Mouse (Mus musculus): ENCODE data around the gene Ddhd1. TPM values are rescaled to one million over a fixed set of nuclear protein-coding genes. Genes with fewer than 3 reads are reported as not detected.
"Not testable (repeated sequence)": the region's sequence is repeated elsewhere in the genome, so short reads cannot be mapped to it uniquely, and the experiment has no call there.

Ddhd1 gene
- polyA plus RNA-seq, 1 experiment from 2014 or later: 34.1 TPM

DNA sequence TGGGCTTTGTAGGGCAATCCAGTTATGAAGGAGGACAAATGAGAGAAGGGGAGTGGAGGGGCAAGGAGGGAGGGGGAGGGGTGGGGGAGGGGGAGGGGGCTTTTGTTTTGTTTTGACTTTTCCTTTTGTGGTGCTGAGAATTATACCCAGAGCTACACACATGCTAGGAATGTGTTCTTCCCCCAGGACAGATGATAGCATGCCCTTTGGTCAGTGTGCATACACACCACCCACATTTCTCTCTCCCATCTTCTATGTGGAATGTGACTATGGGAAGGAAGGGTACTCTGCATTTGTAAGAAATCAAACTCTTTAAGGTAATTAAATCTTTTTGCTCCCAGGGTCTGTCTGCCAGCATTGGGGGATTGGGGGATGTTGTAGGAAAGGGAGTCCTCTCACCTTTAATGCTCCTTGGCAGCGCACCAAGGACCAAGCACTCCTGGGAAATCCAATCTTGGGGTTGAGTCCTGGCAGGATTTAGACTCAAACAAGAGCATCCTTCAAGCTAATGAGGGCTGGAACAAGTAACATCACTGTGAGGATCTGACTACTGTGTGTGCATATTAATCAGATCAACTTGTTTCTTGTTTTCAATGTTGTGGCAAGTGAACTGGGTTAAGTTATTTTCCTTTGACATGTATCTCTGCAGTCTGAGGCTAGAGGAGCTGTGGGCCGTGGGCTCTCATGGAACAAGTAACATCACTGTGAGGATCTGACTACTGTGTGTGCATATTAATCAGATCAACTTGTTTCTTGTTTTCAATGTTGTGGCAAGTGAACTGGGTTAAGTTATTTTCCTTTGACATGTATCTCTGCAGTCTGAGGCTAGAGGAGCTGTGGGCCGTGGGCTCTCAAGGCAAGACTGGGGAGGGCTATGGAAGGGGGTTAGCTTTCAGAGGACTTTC is 76.8 kb downstream of the Ddhd1 start:
- H3K4me2 ChIP-seq (ENCODE audit: low read depth, low read length); H3K36me3 ChIP-seq (ENCODE audit: control insufficient read depth, insufficient read depth, low read length); H3K4me3 ChIP-seq (ENCODE audit: low read depth, low read length); H3K9me3 ChIP-seq (ENCODE audit: control insufficient read depth, low read length); H3K4me1 ChIP-seq (ENCODE audit: control insufficient read depth, insufficient read depth, low read length); H3K27me3 ChIP-seq (ENCODE audit: control insufficient read depth, insufficient read depth, low read length); H3K27ac ChIP-seq (ENCODE audit: low read depth, low read length); H3K9ac ChIP-seq (replicated peaks; ENCODE audit: low read depth, low read length): not testable (repeated sequence)
- ATAC-seq (ENCODE audit: low read depth): peak; percentile 82
- WGBS: 69% methylated on average over 3 of the region's 3 CpGs

GRCm38 (mm10) chr14:45566066-45566937 is 91.6 kb downstream of the Ddhd1 start:
- peak overlapping the region; percentile 40 for H3K4me2 ChIP-seq (ENCODE audit: low read depth, low read length)
- H3K9me3 ChIP-seq (ENCODE audit: control insufficient read depth, low read length): no peaks in the 10 kb centered on the region
- 17% methylated on average over 33 of the region's 33 CpGs for WGBS
- no peak overlapping the region for H3K4me3 ChIP-seq (ENCODE audit: low read depth, low read length)
- H3K9ac ChIP-seq (replicated peaks; ENCODE audit: low read depth, low read length): no peak overlapping the region
- H3K27me3 ChIP-seq (ENCODE audit: control insufficient read depth, insufficient read depth, low read length): no peaks in the 10 kb centered on the region
- H3K36me3 ChIP-seq (ENCODE audit: control insufficient read depth, insufficient read depth, low read length): no peaks in the 10 kb centered on the region
- H3K27ac ChIP-seq (ENCODE audit: low read depth, low read length): peak overlapping the region; percentile 66
- peak; percentile 50; the same call in 1 of the 2 replicates for ATAC-seq (ENCODE audit: low read depth)
- peaks cover 13% of the 10 kb centered on the region for H3K4me1 ChIP-seq (ENCODE audit: control insufficient read depth, insufficient read depth, low read length)

DNA sequence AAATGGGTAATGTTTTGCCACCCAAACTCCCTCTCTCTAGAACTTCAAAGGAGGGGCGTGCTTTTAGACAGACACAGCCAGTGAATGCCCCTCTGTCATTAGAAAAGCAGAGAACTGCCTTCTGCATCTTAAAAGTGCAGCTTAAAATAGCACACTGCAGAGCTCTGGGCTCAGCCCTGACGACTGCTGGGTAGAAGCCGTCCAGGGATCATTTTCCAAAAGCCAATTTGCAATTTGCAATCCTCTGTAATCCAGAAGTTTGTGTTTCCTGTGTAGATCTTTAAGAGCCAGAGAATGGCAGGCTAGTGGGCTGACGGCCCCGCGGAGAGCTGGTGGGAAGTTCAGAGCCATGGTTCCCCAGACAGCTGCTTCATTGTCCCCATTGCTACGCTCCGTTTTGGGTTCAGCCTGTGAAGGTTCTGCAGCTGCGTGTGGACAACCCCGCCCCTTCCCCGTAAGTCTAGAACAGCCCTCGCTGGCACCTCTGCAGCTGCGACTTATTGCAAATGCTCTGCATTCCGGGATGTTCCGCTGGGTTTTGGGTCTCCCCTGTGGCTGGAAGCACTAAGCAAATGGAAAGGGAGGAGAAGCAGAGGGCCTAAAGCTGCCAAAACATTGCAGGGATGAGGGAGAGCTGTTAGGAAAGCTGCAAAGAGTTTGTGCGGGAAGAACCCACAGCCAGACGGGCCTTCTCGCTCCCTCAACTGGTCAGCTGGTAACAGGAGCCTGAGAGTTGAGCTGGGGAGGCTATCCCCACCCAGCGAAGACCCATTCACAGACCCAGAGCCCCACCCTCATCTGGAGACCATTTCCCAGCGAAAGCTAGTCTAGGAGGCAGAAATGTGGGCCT is 92.5 kb downstream of the Ddhd1 start:
- peak; percentile 50; the same call in 1 of the 2 replicates for ATAC-seq (ENCODE audit: low read depth)
- H3K27me3 ChIP-seq (ENCODE audit: control insufficient read depth, insufficient read depth, low read length): no peaks in the 10 kb centered on the region
- H3K27ac ChIP-seq (ENCODE audit: low read depth, low read length): peak overlapping the region; percentile 66
- H3K4me3 ChIP-seq (ENCODE audit: low read depth, low read length): 0 out of 2 replicates have a peak overlapping the region, but pooled peaks have one; percentile 4
- H3K4me2 ChIP-seq (ENCODE audit: low read depth, low read length): peak overlapping the region; percentile 40
- peak overlapping the region; percentile 25; the same call in 1 of the 2 replicates for H3K9ac ChIP-seq (replicated peaks; ENCODE audit: low read depth, low read length)
- peaks cover 13% of the 10 kb centered on the region for H3K4me1 ChIP-seq (ENCODE audit: control insufficient read depth, insufficient read depth, low read length)
- no peaks in the 10 kb centered on the region for H3K9me3 ChIP-seq (ENCODE audit: control insufficient read depth, low read length)
- H3K36me3 ChIP-seq (ENCODE audit: control insufficient read depth, insufficient read depth, low read length): no peaks in the 10 kb centered on the region
- WGBS: 6% methylated on average over 20 of the region's 20 CpGs

DNA sequence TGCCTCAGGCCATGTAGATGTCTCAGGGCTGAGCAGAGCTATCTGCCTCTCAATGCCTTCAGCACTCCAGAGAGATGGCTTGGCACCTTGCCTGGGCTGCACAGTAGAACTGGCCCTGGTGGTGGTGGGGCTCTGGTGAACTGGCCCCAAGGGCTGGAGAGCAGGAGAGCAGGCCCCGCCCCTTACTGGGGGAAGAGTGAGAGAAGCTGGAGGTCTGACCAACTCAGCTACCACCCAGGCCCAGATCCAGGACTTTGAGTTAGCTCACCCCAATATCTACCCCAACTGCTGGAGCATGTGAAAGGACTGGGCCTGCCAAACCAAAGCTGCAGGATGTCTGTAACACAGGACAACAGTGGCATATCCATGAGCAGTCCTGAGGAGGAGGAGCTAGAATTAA is 94.4 kb downstream of the Ddhd1 start:
- Histone ChIP-seq H3K4me3 (ENCODE audit: low read depth, low read length) (no peak overlapping the region), H3K4me2 (ENCODE audit: low read depth, low read length) (no peak overlapping the region), H3K4me1 (ENCODE audit: control insufficient read depth, insufficient read depth, low read length) (peaks cover 13% of the 10 kb centered on the region), H3K9ac (replicated peaks; ENCODE audit: low read depth, low read length) (no peak overlapping the region), H3K9me3 (ENCODE audit: control insufficient read depth, low read length) (no peaks in the 10 kb centered on the region), H3K27ac (ENCODE audit: low read depth, low read length) (no peak overlapping the region), H3K27me3 (ENCODE audit: control insufficient read depth, insufficient read depth, low read length) (no peaks in the 10 kb centered on the region), H3K36me3 (ENCODE audit: control insufficient read depth, insufficient read depth, low read length) (no peaks in the 10 kb centered on the region)
- WGBS: 100% methylated on average over 1 of the region's 1 CpGs
- ATAC-seq (ENCODE audit: low read depth): peak; percentile 54; the same call in 1 of the 2 replicates

DNA sequence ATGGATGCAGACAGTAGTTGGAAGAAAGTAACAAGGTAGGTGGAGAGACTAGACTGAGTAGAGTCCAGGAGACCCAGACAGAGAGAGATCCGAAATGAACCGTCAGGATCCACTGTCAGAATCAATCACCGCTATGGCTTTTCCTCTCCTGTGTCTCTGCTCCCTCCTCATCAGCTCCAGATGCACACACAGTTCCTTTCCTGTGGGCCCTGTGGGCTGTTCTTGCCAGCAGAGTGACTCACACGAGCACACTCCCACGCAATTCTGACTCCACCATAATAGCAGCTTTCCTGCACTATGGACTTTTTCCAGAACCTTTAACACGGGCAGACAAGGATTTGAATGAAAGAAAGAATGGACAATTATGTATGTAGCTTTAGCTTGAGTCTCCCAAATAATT is 96.3 kb downstream of the Ddhd1 start:
- H3K9ac ChIP-seq (replicated peaks; ENCODE audit: low read depth, low read length): no peak overlapping the region
- no peaks in the 10 kb centered on the region for H3K36me3 ChIP-seq (ENCODE audit: control insufficient read depth, insufficient read depth, low read length)
- H3K27ac ChIP-seq (ENCODE audit: low read depth, low read length): no peak overlapping the region
- no peak overlapping the region for H3K4me3 ChIP-seq (ENCODE audit: low read depth, low read length)
- no peak for ATAC-seq (ENCODE audit: low read depth)
- no peak overlapping the region for H3K4me2 ChIP-seq (ENCODE audit: low read depth, low read length)
- H3K27me3 ChIP-seq (ENCODE audit: control insufficient read depth, insufficient read depth, low read length): no peaks in the 10 kb centered on the region
- no peaks in the 10 kb centered on the region for H3K9me3 ChIP-seq (ENCODE audit: control insufficient read depth, low read length)
- WGBS: 84% methylated on average over 6 of the region's 6 CpGs
- peaks cover 13% of the 10 kb centered on the region for H3K4me1 ChIP-seq (ENCODE audit: control insufficient read depth, insufficient read depth, low read length)

GRCm38 (mm10) chr14:45559018-45559417 is 98.9 kb downstream of the Ddhd1 start:
- no peaks in the 10 kb centered on the region for H3K9me3 ChIP-seq (ENCODE audit: control insufficient read depth, low read length)
- H3K9ac ChIP-seq (replicated peaks; ENCODE audit: low read depth, low read length): no peak overlapping the region
- no peak overlapping the region for H3K27ac ChIP-seq (ENCODE audit: low read depth, low read length)
- no peak overlapping the region for H3K4me3 ChIP-seq (ENCODE audit: low read depth, low read length)
- 83% methylated on average over 1 of the region's 1 CpGs for WGBS
- no peaks in the 10 kb centered on the region for H3K4me1 ChIP-seq (ENCODE audit: control insufficient read depth, insufficient read depth, low read length)
- H3K36me3 ChIP-seq (ENCODE audit: control insufficient read depth, insufficient read depth, low read length): no peaks in the 10 kb centered on the region
- no peaks in the 10 kb centered on the region for H3K27me3 ChIP-seq (ENCODE audit: control insufficient read depth, insufficient read depth, low read length)
- no peak overlapping the region for H3K4me2 ChIP-seq (ENCODE audit: low read depth, low read length)
- no peak for ATAC-seq (ENCODE audit: low read depth)

DNA sequence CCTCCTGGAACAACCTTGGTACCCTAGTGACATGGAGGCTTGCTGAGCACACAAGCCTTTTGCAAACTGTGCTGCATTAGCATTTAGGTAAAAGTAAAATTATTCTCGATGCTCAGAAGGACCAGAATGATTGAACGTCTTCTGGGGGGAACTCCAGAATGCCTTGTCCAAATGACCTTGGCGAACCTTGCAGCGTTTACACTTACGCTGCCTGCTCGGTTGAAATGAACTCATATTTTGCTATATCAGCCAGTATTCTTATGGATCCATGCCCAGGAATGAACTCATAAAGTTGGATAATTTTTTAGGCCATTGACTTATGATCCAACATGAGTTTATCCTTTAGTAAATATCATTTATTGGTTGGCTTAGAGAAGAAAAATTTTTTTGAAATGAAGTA is 103.6 kb downstream of the Ddhd1 start:
- Histone ChIP-seq H3K4me2 (ENCODE audit: low read depth, low read length) (no peak overlapping the region), H3K27me3 (ENCODE audit: control insufficient read depth, insufficient read depth, low read length) (no peaks in the 10 kb centered on the region), H3K27ac (ENCODE audit: low read depth, low read length) (no peak overlapping the region), H3K4me3 (ENCODE audit: low read depth, low read length) (no peak overlapping the region), H3K9me3 (ENCODE audit: control insufficient read depth, low read length) (no peaks in the 10 kb centered on the region), H3K4me1 (ENCODE audit: control insufficient read depth, insufficient read depth, low read length) (no peaks in the 10 kb centered on the region), H3K9ac (replicated peaks; ENCODE audit: low read depth, low read length) (no peak overlapping the region), H3K36me3 (ENCODE audit: control insufficient read depth, insufficient read depth, low read length) (no peaks in the 10 kb centered on the region)
- 90% methylated on average over 6 of the region's 6 CpGs for WGBS
- no peak for ATAC-seq (ENCODE audit: low read depth)

GRCm38 (mm10) chr14:45553854-45554253 is 104.1 kb downstream of the Ddhd1 start:
- no peak overlapping the region for H3K27ac ChIP-seq (ENCODE audit: low read depth, low read length)
- no peaks in the 10 kb centered on the region for H3K36me3 ChIP-seq (ENCODE audit: control insufficient read depth, insufficient read depth, low read length)
- 83% methylated on average over 2 of the region's 2 CpGs for WGBS
- no peaks in the 10 kb centered on the region for H3K9me3 ChIP-seq (ENCODE audit: control insufficient read depth, low read length)
- no peak overlapping the region for H3K4me3 ChIP-seq (ENCODE audit: low read depth, low read length)
- ATAC-seq (ENCODE audit: low read depth): no peak
- no peak overlapping the region for H3K4me2 ChIP-seq (ENCODE audit: low read depth, low read length)
- H3K27me3 ChIP-seq (ENCODE audit: control insufficient read depth, insufficient read depth, low read length): no peaks in the 10 kb centered on the region
- H3K9ac ChIP-seq (replicated peaks; ENCODE audit: low read depth, low read length): no peak overlapping the region
- H3K4me1 ChIP-seq (ENCODE audit: control insufficient read depth, insufficient read depth, low read length): no peaks in the 10 kb centered on the region
